Mouse (Mus musculus): ENCODE measurements at regions not wholly inside any gene's neighbourhood (a gene's known extent, or its start where the extent isn't known, plus 50 kb on each side); places are given as distances from the start of the nearest gene placed in this dataset.

GRCm38 (mm10) chr14:78368881-78369280 lies 61.0 kb upstream of the Tnfsf11 start:
- no peak for DNase-seq

- no peak for DNase-seq
These were observed 57.0 kb upstream of the Tnfsf11 start for GRCm38 (mm10) chr14:78364822-78365221.

GRCm38 (mm10) chr14:78363123-78363522 lies 55.3 kb upstream of the Tnfsf11 start:
- no peak for DNase-seq

All from embryo, embryonic 11 days (tissue).